Mouse (Mus musculus) lung, postnatal 0 days (tissue): ENCODE measurements around the gene Arl8b. TPM values are rescaled to one million over a fixed set of nuclear protein-coding genes. Genes with fewer than 3 reads are reported as not detected.
A peak's percentile ranks its signal among the peaks of the same experiment; 100 is the strongest.

Source experiments
- ATAC-seq: fragments of 200-750 bp; cut with Nextera tagmentation; 2 replicates; pipeline ENCODE4 v1.8.0; 2017; ENCODE audit warnings: moderate library complexity
- DNase-seq: peaks from one replicate; pipeline ENCODE4 v3.0.0-alpha.2; 2016; ENCODE audit warnings: low spot score
- H3K27ac ChIP-seq: fragments of 300-500 bp; sonication (generic); 2 replicates; pipeline ENCODE4 v1.5.1; 2014; ENCODE audit warnings: antibody characterized with exemption, mild to moderate bottlenecking, low read length, mixed read lengths
- H3K27me3 ChIP-seq: fragments of 300-500 bp; sonication (generic); replicated peaks from 2 replicates; pipeline ENCODE4 v1.6.1; 2014; ENCODE audit warnings: low read length, mixed read lengths; ENCODE audit not compliant: insufficient read depth
- H3K36me3 ChIP-seq: fragments of 300-500 bp; sonication (generic); 2 replicates; pipeline ENCODE4 v1.6.1; 2014; ENCODE audit warnings: low read length, mixed read lengths; ENCODE audit not compliant: insufficient read depth
- H3K4me1 ChIP-seq: fragments of 300-500 bp; sonication (generic); 2 replicates; pipeline ENCODE4 v1.6.1; 2014; ENCODE audit warnings: antibody characterized with exemption, low read depth, low read length, mixed read lengths; ENCODE audit not compliant: insufficient read depth
- H3K4me2 ChIP-seq: fragments of 300-500 bp; sonication (generic); replicated peaks from 2 replicates; pipeline ENCODE4 v1.6.1; 2014; ENCODE audit warnings: low read depth, mild to moderate bottlenecking, low read length, moderate library complexity, mixed read lengths
- H3K4me3 ChIP-seq: fragments of 300-500 bp; sonication (generic); 2 replicates; pipeline ENCODE4 v1.5.1; 2014; ENCODE audit warnings: low read depth, low read length
- H3K9ac ChIP-seq: fragments of 300-500 bp; sonication (generic); replicated peaks from 2 replicates; pipeline ENCODE4 v1.6.1; 2014; ENCODE audit warnings: low read depth, mild to moderate bottlenecking
- H3K9me3 ChIP-seq: fragments of 300-500 bp; sonication (generic); 2 replicates; pipeline ENCODE4 v1.6.1; 2016; ENCODE audit warnings: low read length, mixed read lengths
- CTCF ChIP-seq: IDR thresholded peaks from 2 replicates; pipeline ENCODE4 v1.5.1; 2016; ENCODE audit warnings: antibody characterized with exemption, mild to moderate bottlenecking
- EP300 ChIP-seq: IDR thresholded peaks from 2 replicates; pipeline ENCODE4 v1.6.1; 2016; ENCODE audit warnings: antibody characterized with exemption, mild to moderate bottlenecking, control low read depth
- WGBS: fragments of 180-500 bp; shearing (Covaris S2); extraction: QIAGEN DNeasy Blood & Tissue Kit; methylation state at CpG from one replicate; pipeline ENCODE4 v1.1.7; 2014; 5-methylcytosine and 5-hydroxymethylcytosine counted together
- polyA plus RNA-seq: library from polyadenylated mRNA; unstranded; fragments of >200 nt; fragmentation: Nextera tagmentation; extraction: Ambion mirVana; gene quantifications from 2 replicates; pipeline ENCODE4 v1.2.1, GENCODE M21; 2015

Arl8b gene
- polyA plus RNA-seq, 1 experiment from 2014 or later, result 45.5 TPM

GRCm38 (mm10) chr6:108837081-108837480 lies 54.2 kb downstream of the Arl8b start:
- ATAC-seq (no peak), DNase-seq (no peak)
- no peak overlapping the region for H3K4me2 ChIP-seq
- no peaks in the 10 kb centered on the region for H3K27me3 ChIP-seq
- 85% methylated on average over 4 of the region's 4 CpGs for WGBS
- H3K9me3 ChIP-seq, result no peaks in the 10 kb centered on the region
- H3K4me1 ChIP-seq, result peaks cover 8% of the 10 kb centered on the region; the same call in 1 of the 2 replicates
- peak overlapping the region; percentile 48 for H3K27ac ChIP-seq
- no peak overlapping the region for H3K9ac ChIP-seq
- H3K4me3 ChIP-seq, result no peak overlapping the region
- peaks cover 6% of the 10 kb centered on the region; the same call in 1 of the 2 replicates for H3K36me3 ChIP-seq
- TF ChIP-seq EP300, result no peak
- no peak for TF ChIP-seq CTCF

DNA sequence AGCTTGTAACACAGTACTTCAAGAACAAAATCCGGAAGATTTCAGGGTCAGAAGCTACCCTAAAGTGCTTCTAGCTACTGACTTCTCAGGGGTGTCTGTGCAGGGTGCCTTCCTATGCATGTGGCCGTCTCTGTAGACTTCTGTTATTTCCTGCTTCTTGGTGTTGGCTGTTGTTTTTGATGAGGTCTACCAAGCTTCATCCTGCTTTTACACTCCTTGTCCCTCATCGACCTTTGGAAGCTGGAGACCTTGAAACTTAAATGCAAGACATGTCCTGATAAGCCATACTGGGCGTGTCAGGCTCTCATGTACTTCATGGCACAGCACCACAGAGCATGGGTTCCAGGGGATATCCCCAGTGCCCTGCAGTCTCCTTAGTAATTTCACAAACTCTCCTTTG lies 55.1 kb downstream of the Arl8b start:
- H3K9ac ChIP-seq, result no peak overlapping the region
- no peaks in the 10 kb centered on the region for H3K27me3 ChIP-seq
- no peak for DNase-seq
- WGBS, result 85% methylated on average over 4 of the region's 4 CpGs
- H3K4me1 ChIP-seq, result peaks cover 8% of the 10 kb centered on the region; the same call in 1 of the 2 replicates
- no peak overlapping the region for H3K4me2 ChIP-seq
- ATAC-seq, result no peak
- H3K27ac ChIP-seq, result no peak overlapping the region
- peaks cover 6% of the 10 kb centered on the region; the same call in 1 of the 2 replicates for H3K36me3 ChIP-seq
- TF ChIP-seq EP300, result no peak
- no peak for TF ChIP-seq CTCF
- H3K9me3 ChIP-seq, result no peaks in the 10 kb centered on the region
- H3K4me3 ChIP-seq, result no peak overlapping the region

DNA sequence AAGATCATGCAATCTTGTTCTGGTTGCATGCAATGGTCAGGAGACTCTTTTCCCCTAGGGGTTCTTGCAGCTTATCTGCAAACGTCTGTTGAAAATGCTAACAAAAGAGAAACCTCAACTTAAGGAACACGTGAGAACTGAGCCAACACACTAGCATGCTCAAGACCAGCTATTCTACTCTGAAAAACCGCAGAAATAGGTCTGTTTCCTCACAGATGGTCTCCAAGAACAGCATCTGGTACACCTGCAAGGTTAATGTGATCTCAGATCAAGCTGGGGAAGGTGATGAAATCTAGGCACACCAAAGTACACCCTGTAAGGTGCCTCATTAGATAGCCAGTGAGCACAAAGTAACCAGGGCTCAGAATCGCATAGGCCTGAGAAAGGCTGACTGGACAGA lies 56.5 kb downstream of the Arl8b start:
- Histone ChIP-seq H3K4me3 (no peak overlapping the region), H3K4me1 (0 out of 2 replicates have a peak, but pooled peaks cover 5% of the 10 kb centered on the region), H3K9ac (no peak overlapping the region), H3K27ac (no peak overlapping the region), H3K36me3 (peaks cover 6% of the 10 kb centered on the region; the same call in 1 of the 2 replicates), H3K9me3 (no peaks in the 10 kb centered on the region), H3K27me3 (no peaks in the 10 kb centered on the region), H3K4me2 (no peak overlapping the region)
- TF ChIP-seq EP300 (no peak), CTCF (no peak)
- ATAC-seq (no peak), DNase-seq (no peak)
- 84% methylated on average over 4 of the region's 4 CpGs for WGBS

- ATAC-seq (no peak), DNase-seq (no peak)
- Histone ChIP-seq H3K27me3 (no peaks in the 10 kb centered on the region), H3K9me3 (no peaks in the 10 kb centered on the region), H3K4me2 (no peak overlapping the region), H3K4me1 (no peaks in the 10 kb centered on the region), H3K9ac (no peak overlapping the region), H3K27ac (no peak overlapping the region), H3K36me3 (peaks cover 6% of the 10 kb centered on the region; the same call in 1 of the 2 replicates), H3K4me3 (no peak overlapping the region)
- 92% methylated on average over 8 of the region's 8 CpGs for WGBS
- TF ChIP-seq EP300 (no peak), CTCF (no peak)
These were observed 58.2 kb downstream of the Arl8b start for GRCm38 (mm10) chr6:108840861-108841640.

DNA sequence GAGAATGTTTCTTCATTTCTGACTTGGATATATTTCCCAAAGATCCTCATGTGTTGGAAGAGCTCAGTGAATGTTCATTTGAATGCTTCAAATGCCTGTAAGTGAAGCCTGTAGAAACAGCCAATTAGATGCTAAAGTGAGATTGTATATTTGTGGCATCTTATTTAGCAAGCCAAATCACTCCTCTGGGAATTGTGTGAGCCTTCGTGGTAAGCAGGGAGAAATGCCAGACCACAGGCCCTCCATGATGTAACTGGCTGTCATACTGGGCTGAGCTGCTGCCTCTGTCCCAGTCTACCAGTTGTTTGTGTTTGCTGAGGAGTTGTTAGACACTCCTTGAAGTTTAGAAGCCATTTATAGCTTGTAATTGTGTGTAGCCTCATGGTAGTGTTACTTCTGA lies 60.8 kb downstream of the Arl8b start:
- TF ChIP-seq EP300, result no peak
- ATAC-seq (peak; percentile 40), DNase-seq (no peak)
- Histone ChIP-seq H3K4me1 (no peaks in the 10 kb centered on the region), H3K4me3 (no peak overlapping the region), H3K9ac (no peak overlapping the region), H3K9me3 (no peaks in the 10 kb centered on the region), H3K4me2 (no peak overlapping the region), H3K27me3 (no peaks in the 10 kb centered on the region), H3K27ac (no peak overlapping the region), H3K36me3 (peaks cover 2% of the 10 kb centered on the region; the same call in 1 of the 2 replicates)
- 77% methylated on average over 1 of the region's 1 CpGs for WGBS

- DNase-seq, result no peak
- peak; percentile 43 for ATAC-seq
- no peak overlapping the region for H3K9ac ChIP-seq
- H3K27me3 ChIP-seq, result no peaks in the 10 kb centered on the region
- TF ChIP-seq EP300 (no peak), CTCF (no peak)
- 47% methylated on average over 3 of the region's 3 CpGs for WGBS
- H3K4me1 ChIP-seq, result no peaks in the 10 kb centered on the region
- no peak overlapping the region for H3K27ac ChIP-seq
- no peaks in the 10 kb centered on the region for H3K9me3 ChIP-seq
- H3K4me3 ChIP-seq, result no peak overlapping the region
- no peak overlapping the region for H3K4me2 ChIP-seq
- H3K36me3 ChIP-seq, result peaks cover 4% of the 10 kb centered on the region; the same call in 1 of the 2 replicates
These were observed 61.2 kb downstream of the Arl8b start for GRCm38 (mm10) chr6:108844093-108844492.
